Mouse (Mus musculus) forebrain, embryonic 15.5 days (tissue): Measurements from ENCODE around the gene Lgals7. TPM values are rescaled to one million over a fixed set of nuclear protein-coding genes. Genes with fewer than 3 reads are reported as not detected.
"Not testable (repeated sequence)": the region's sequence is repeated elsewhere in the genome, so short reads cannot be mapped to it uniquely, and the experiment has no call there.

Experiments used
- ATAC-seq: fragments of 200-750 bp; cut with Nextera tagmentation; replicated peaks from 2 replicates; pipeline ENCODE4 v1.8.0; 2017; ENCODE audit warnings: mild to moderate bottlenecking, moderate TSS enrichment, moderate library complexity
- H3K27ac ChIP-seq: fragments of 300-500 bp; sonication (generic); replicated peaks from 2 replicates; pipeline ENCODE4 v1.5.1; 2015; ENCODE audit warnings: mild to moderate bottlenecking, inconsistent platforms
- H3K27me3 ChIP-seq: fragments of 300-500 bp; sonication (generic); 2 replicates; pipeline ENCODE4 v1.6.1; 2015; ENCODE audit warnings: inconsistent platforms
- H3K36me3 ChIP-seq: fragments of 300-500 bp; sonication (generic); 2 replicates; pipeline ENCODE4 v1.6.1; 2015; ENCODE audit warnings: mild to moderate bottlenecking, inconsistent platforms
- H3K4me1 ChIP-seq: fragments of 300-500 bp; sonication (generic); 2 replicates; pipeline ENCODE4 v1.6.1; 2015; ENCODE audit warnings: inconsistent platforms
- H3K4me2 ChIP-seq: fragments of 300-500 bp; sonication (generic); replicated peaks from 2 replicates; pipeline ENCODE4 v1.6.1; 2015; ENCODE audit warnings: mild to moderate bottlenecking, inconsistent platforms
- H3K4me3 ChIP-seq: fragments of 300-500 bp; sonication (generic); 2 replicates; pipeline ENCODE4 v1.5.1; 2015; ENCODE audit warnings: mild to moderate bottlenecking, inconsistent platforms
- H3K9ac ChIP-seq: fragments of 300-500 bp; sonication (generic); replicated peaks from 2 replicates; pipeline ENCODE4 v1.6.1; 2015; ENCODE audit warnings: mild to moderate bottlenecking, inconsistent platforms
- H3K9me3 ChIP-seq: fragments of 300-500 bp; sonication (generic); 2 replicates; pipeline ENCODE4 v1.6.1; 2016; ENCODE audit warnings: inconsistent platforms
- WGBS: fragments of 180-500 bp; shearing (Covaris S2); methylation state at CpG from one replicate; pipeline ENCODE4 v1.1.7; 2015; ENCODE audit warnings: mixed read lengths; 5-methylcytosine and 5-hydroxymethylcytosine counted together
- polyA plus RNA-seq: library from polyadenylated mRNA; unstranded; fragments of >200 nt; fragmentation: Nextera tagmentation; extraction: Ambion mirVana; gene quantifications from 2 replicates; pipeline ENCODE4 v1.2.1, GENCODE M21; 2015

Lgals7 gene
- polyA plus RNA-seq, 1 experiment from 2014 or later, result 3.5 TPM

DNA sequence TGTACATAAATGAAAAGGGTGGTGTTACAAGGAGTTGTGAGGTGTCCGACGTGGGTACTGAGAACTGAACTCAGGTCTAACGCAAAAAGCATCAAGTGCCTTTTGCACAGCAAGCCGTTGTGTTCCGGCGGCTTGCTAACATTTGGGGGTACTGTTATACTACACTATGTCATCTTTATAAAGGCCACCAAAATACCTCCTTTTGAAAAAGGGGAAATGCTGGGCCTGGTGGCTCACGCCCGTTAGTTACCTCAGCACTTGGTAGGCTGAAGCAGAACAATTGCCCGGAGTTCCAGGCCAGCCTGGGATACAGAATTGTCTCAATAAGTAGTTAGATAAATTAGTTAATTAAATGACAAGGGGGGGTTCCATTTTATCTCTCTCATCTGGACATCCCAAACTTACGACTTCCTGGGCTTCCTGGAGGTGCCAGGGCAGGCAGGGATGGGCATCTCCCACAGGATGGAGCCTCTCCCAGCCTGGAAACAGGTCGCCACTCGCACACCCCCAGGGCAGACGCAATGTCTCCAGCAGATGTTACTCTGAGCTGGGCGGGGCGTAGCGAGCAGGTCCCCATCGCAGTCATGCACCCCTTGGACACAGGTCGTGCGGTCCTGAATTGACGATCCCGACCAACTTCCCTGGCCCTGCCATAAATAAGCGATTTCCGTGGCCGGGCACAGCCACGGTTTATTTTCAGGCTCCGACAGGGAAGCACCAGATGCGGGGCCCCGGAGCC is 3.3 kb downstream of the Lgals7 start:
- no peaks in the 10 kb centered on the region for H3K36me3 ChIP-seq

DNA sequence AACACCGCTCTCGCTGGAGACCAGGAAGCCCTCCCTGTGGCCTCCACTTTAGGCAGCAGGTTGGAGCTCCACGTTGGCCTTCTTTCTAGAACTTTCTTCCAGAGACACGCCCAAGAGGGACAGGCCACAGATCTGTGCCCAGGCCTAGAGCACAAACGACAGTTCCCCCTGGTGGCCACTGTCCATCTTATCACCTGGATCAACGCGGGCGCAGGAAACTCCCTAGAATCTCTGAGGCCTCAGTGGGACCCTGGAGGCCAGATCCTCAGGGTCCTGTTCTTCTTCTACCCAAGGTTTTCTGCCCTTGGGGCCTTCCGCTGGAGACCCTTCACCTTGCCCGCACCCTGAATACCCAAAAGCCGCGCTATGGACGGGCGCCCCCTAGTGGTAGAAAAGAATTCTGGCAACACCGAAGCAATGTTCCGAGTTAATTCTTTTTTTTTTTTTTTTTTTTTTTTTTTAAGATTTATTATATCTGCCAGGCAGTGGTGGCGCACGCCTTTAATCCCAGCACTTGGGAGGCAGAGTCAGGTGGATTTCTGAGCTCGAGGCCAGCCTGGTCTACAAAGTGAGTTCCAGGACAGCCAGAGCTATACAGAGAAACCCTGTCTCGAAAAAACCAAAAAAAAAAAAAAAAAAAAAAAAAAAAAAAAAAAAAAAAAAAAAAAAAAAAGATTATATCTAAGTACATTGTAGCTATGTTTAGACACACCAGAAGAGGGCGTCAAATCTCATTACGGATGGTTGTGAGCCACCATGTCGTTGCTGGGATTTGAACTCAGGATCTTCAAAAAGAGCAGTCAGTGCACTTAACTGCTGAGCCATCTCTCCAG is 4.1 kb downstream of the Lgals7 start:
- not testable (repeated sequence) for H3K36me3 ChIP-seq, ATAC-seq, H3K27me3 ChIP-seq, H3K4me2 ChIP-seq, H3K4me3 ChIP-seq, H3K9ac ChIP-seq, H3K27ac ChIP-seq, H3K9me3 ChIP-seq
- H3K4me1 ChIP-seq, result peaks cover 15% of the 10 kb centered on the region
- 31% methylated on average over 23 of the region's 23 CpGs for WGBS

More for the DNA sequence above, 3.3 kb downstream of the Lgals7 start:
- Histone ChIP-seq H3K4me1 (peaks cover 15% of the 10 kb centered on the region), H3K4me2 (no peak overlapping the region), H3K9ac (no peak overlapping the region), H3K27me3 (no peaks in the 10 kb centered on the region), H3K4me3 (no peak overlapping the region), H3K27ac (no peak overlapping the region), H3K9me3 (no peaks in the 10 kb centered on the region)
- 92% methylated on average over 28 of the region's 28 CpGs for WGBS
- ATAC-seq, result no peak

DNA sequence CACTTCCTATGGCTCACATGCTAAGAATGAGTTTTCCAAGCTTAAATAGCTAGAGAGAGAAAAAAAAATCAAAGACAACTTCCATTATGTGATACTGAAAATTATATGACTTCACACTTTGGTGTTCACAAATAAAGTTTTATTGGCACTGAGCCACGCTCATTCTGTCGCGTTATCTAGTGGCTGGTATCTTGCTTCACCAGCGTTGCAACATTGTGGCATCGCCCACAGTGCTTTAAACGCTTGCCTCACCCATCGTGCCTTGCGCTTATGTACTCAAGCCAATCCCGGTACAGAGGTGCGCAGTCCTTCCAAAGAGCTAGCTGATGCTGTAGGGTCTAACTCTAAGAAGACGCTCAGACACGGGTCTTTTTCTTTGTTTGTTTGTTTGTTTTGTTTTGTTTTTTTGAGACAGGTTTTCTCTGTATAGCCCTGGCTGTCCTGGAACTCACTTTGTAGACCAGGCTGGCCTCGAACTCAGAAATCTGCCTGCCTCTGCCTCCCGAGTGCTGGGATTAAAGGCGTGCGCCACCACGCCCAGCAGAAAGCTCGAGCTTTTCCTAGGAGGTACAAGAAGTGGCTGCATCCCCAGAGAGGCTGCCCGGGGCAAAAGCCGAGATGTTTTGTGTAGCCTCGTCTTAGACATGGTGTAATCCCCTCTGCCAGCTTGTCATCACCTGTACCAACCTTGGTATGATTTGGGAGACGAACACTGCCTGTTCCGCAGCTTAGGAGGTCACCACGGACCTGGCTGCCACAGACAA is 7.4 kb downstream of the Lgals7 start:
- Histone ChIP-seq H3K27me3 (no peaks in the 10 kb centered on the region), H3K4me2 (no peak overlapping the region), H3K9ac (no peak overlapping the region), H3K36me3 (no peaks in the 10 kb centered on the region), H3K27ac (no peak overlapping the region), H3K9me3 (no peaks in the 10 kb centered on the region), H3K4me1 (peaks cover 3% of the 10 kb centered on the region; the same call in 1 of the 2 replicates), H3K4me3 (no peak overlapping the region)
- 89% methylated on average over 24 of the region's 24 CpGs for WGBS
- no peak for ATAC-seq

DNA sequence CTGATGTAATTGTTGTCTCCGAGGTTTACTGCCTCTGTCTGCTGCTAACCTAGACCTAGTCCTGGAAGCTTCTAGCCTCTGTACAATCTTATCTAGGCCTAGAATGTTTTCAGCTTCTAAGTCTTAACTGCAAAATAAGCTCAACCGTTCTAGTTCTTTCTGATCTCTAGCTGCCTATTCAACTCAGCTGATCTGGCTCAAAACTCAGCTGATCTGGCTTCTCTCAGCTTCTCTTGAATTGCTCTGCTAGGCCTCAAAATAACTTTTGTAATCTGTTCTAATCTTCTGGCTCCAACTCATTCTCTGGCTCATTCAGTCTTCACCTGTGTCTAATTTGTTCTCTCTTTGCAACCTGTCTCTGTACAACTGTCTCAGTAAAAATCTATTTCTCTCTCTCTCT is 10.9 kb downstream of the Lgals7 start:
- H3K36me3 ChIP-seq, result no peaks in the 10 kb centered on the region
- no peaks in the 10 kb centered on the region for H3K9me3 ChIP-seq
- no peak overlapping the region for H3K4me3 ChIP-seq
- H3K4me1 ChIP-seq, result no peaks in the 10 kb centered on the region
- H3K4me2 ChIP-seq, result no peak overlapping the region
- WGBS, result 74% methylated on average over 2 of the region's 2 CpGs
- no peaks in the 10 kb centered on the region for H3K27me3 ChIP-seq
- no peak for ATAC-seq
- no peak overlapping the region for H3K27ac ChIP-seq
- H3K9ac ChIP-seq, result no peak overlapping the region

DNA sequence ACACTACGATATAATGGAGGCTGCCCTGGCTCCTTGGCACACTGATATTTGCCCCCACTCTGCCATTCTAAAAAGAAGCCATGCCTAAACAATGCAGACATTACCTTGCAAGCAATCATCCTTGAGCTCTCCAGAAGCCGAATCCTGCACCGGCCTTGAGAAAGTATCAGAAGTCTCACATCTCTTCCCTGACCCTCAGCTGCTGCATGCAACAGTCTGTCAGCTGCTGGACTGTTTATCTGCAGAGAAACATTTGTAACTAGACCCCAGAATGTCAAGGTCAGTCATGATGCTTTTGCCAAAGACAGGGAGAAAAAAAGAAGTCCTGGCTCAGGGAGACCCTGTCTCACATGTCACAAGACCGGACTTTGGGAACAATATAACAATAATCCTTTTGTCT is 12.4 kb downstream of the Lgals7 start:
- no peak overlapping the region for H3K4me2 ChIP-seq
- no peaks in the 10 kb centered on the region for H3K27me3 ChIP-seq
- H3K9me3 ChIP-seq, result no peaks in the 10 kb centered on the region
- no peak overlapping the region for H3K27ac ChIP-seq
- no peak for ATAC-seq
- no peaks in the 10 kb centered on the region for H3K4me1 ChIP-seq
- 84% methylated on average over 4 of the region's 4 CpGs for WGBS
- H3K36me3 ChIP-seq, result no peaks in the 10 kb centered on the region
- no peak overlapping the region for H3K4me3 ChIP-seq
- H3K9ac ChIP-seq, result no peak overlapping the region

DNA sequence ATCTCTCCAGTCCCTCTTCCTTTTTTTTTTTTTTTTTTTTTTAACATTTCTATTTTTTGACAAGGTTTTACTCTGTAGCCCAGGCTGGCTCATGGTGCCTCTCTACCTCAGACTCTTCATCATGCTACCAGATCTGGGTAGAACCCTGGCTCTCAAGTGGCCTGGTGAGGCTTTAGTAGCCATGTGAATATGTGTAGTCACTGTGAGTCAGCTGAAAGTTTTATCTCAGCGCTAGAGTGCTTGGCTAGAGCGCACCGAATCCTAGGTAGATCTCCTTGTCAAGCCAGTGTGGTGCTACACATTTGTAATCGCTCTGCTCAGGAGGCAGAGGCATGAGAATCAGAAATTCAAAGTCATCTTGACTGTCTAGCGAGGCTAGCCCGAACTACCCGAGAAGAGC is 13.5 kb downstream of the Lgals7 start:
- Histone ChIP-seq H3K4me2 (no peak overlapping the region), H3K9me3 (no peaks in the 10 kb centered on the region), H3K4me3 (no peak overlapping the region), H3K27ac (no peak overlapping the region), H3K27me3 (no peaks in the 10 kb centered on the region), H3K9ac (no peak overlapping the region), H3K4me1 (no peaks in the 10 kb centered on the region), H3K36me3 (no peaks in the 10 kb centered on the region)
- 90% methylated on average over 7 of the region's 7 CpGs for WGBS
- no peak for ATAC-seq

DNA sequence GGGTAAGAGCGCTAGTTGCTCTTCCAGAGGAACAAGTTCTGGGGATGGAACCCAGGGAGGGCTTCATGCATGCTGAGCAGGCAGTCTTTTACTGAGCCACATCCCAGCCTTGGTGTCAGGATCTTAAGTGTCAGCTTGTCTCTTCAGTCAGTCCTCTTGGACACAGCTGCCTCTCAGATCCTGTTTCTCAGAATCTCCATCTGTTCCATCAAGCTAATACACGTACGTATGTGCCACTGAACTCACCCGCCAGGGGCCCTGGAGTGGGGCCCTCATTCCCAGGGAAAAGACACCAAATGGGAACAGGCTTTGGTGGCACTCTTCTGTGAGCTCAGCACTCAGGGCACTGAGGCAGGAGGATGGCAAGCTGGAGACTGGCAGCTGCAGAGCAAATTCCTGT is 14.2 kb downstream of the Lgals7 start:
- no peaks in the 10 kb centered on the region for H3K27me3 ChIP-seq
- no peaks in the 10 kb centered on the region for H3K4me1 ChIP-seq
- no peak overlapping the region for H3K27ac ChIP-seq
- no peaks in the 10 kb centered on the region for H3K9me3 ChIP-seq
- ATAC-seq, result no peak
- no peak overlapping the region for H3K4me2 ChIP-seq
- WGBS, result 79% methylated on average over 4 of the region's 4 CpGs
- no peak overlapping the region for H3K4me3 ChIP-seq
- no peaks in the 10 kb centered on the region for H3K36me3 ChIP-seq
- H3K9ac ChIP-seq, result no peak overlapping the region

DNA sequence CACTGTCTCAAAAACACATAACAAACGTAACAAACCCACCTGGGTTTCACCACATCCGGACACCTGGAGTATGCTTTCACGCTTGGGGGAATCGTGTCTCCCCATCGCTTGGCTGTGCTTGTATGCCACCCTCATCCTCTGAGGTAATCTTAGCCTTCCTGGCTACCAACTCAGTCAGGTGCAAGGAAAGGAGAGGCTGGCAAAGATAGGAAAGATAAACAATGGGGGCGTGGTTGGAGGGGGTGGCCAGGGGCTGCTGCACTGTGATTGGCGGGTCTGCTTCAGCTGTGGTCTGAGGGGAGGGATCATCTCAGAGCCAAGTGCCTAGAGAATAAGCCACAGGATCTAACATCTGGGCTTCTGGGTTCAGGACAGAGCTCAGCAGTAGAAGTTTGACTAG is 16.0 kb downstream of the Lgals7 start:
- H3K4me3 ChIP-seq, result no peak overlapping the region
- ATAC-seq, result no peak
- no peak overlapping the region for H3K27ac ChIP-seq
- no peak overlapping the region for H3K9ac ChIP-seq
- no peak overlapping the region for H3K4me2 ChIP-seq
- no peaks in the 10 kb centered on the region for H3K27me3 ChIP-seq
- H3K36me3 ChIP-seq, result no peaks in the 10 kb centered on the region
- no peaks in the 10 kb centered on the region for H3K4me1 ChIP-seq
- no peaks in the 10 kb centered on the region for H3K9me3 ChIP-seq
- WGBS, result 75% methylated on average over 7 of the region's 7 CpGs

DNA sequence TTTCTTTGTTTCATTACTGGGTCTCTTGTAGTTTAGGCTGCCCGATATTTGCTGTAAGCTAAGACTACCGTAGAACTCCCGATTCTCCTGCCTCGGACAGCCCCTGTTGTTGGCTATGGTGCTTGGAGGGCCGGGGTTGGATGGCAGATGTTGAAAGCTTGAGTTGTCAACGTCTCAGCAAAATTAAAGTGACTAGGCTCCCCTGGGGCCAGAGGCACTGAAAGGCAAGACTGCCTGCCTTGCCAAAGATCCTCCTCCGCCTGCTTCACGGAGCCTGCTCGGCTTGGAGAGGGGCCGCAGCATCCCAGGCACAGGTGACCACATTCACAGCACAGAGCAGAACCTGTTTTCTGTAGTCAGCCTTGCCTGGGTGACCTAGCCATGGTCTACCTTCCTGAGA is 16.9 kb downstream of the Lgals7 start:
- no peaks in the 10 kb centered on the region for H3K4me1 ChIP-seq
- no peak for ATAC-seq
- no peak overlapping the region for H3K4me3 ChIP-seq
- no peak overlapping the region for H3K4me2 ChIP-seq
- no peak overlapping the region for H3K27ac ChIP-seq
- H3K27me3 ChIP-seq, result no peaks in the 10 kb centered on the region
- no peak overlapping the region for H3K9ac ChIP-seq
- WGBS, result 74% methylated on average over 10 of the region's 10 CpGs
- H3K36me3 ChIP-seq, result no peaks in the 10 kb centered on the region
- H3K9me3 ChIP-seq, result no peaks in the 10 kb centered on the region

DNA sequence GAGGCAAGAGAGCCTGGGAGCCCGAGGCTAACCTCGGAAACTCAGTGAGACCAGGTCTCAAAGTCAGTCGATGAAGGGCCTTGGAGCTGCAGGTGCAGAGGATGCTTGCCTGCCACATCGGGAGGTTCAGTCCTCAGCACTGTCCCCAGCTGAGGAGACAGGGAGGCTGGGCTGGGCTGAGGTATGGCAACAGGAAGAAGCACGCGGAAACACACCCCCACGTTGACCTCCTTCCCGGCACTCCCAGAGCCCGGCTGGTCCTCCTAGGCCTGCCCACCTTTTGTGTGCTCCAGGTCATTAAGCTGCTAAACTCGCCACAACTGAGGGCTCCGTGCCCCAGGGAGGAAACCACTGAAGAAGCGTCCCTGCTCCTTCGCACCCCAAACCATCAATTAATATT is 17.5 kb downstream of the Lgals7 start, which contains the start of gene Capn12:
Capn12 (plus strand) TSS at position 224 of the 400 bp plus-strand sequence.
- Histone ChIP-seq H3K9ac (no peak within 1 kb of the TSS), H3K4me1 (no peaks in the 10 kb centered on the region), H3K27ac (no peak within 1 kb of the TSS), H3K9me3 (no peaks in the 10 kb centered on the region), H3K27me3 (no peaks in the 10 kb centered on the region), H3K4me3 (no peak within 1 kb of the TSS), H3K4me2 (no peak within 1 kb of the TSS), H3K36me3 (no peaks in the 10 kb centered on the region)
- WGBS, result 35% methylated on average over 13 of the region's 13 CpGs
- ATAC-seq, result no peak

DNA sequence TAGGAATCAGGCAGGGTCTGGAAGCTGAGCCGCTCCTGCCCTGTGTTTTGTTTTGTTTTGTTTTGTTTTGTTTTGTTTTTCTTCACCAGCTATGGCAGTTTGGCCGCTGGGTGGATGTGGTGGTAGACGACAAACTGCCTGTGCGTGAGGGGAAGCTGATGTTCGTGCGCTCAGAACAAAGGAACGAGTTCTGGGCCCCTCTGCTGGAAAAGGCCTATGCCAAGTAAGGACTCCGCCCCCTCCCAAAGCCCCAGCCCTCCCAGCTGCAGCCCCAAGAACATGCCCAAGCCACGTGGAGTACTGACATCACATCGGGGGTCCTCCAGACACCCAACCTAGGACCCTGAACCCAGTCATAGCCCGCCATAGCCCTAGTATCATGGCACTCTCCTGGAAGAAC is 19.4 kb downstream of the Lgals7 start:
- H3K9me3 ChIP-seq, result no peaks in the 10 kb centered on the region
- 75% methylated on average over 11 of the region's 11 CpGs for WGBS
- H3K4me3 ChIP-seq, result no peak overlapping the region
- no peak overlapping the region for H3K9ac ChIP-seq
- no peak overlapping the region for H3K4me2 ChIP-seq
- no peak for ATAC-seq
- H3K4me1 ChIP-seq, result no peaks in the 10 kb centered on the region
- H3K27ac ChIP-seq, result no peak overlapping the region
- H3K27me3 ChIP-seq, result peaks cover 16% of the 10 kb centered on the region
- H3K36me3 ChIP-seq, result no peaks in the 10 kb centered on the region

DNA sequence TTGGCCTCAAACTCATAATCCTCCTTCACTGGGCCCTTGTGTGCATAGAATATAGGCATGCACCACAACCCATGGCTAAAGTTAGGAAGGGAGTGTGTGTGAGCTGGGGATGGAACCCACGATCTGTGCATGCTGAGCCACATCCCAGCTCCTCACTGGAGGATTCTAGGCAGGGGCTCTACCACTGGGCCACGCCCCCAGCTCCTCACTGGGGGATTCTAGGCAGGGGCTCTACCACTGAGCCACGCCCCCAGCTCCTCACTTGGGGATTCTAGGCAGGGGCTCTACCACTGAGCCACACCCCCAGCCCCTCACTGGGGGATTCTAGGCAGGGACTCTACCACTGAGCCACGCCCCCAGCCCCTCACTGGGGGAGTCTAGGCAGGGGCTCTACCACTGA is 20.1 kb downstream of the Lgals7 start:
- H3K4me2 ChIP-seq, H3K9me3 ChIP-seq, H3K36me3 ChIP-seq, H3K4me1 ChIP-seq, H3K4me3 ChIP-seq, H3K9ac ChIP-seq, ATAC-seq, H3K27ac ChIP-seq: not testable (repeated sequence)
- 94% methylated on average over 4 of the region's 4 CpGs for WGBS
- peaks cover 23% of the 10 kb centered on the region for H3K27me3 ChIP-seq
